Mouse (Mus musculus) lung, adult 2 months (tissue): ENCODE data around the gene Nxph3.

Experiments used
- CTCF ChIP-seq: fragments of 200-500 bp; IDR thresholded peaks from 2 replicates; pipeline ENCODE4 v1.5.1; 2011; ENCODE audit warnings: mild to moderate bottlenecking, low read length, control low read depth; ENCODE audit not compliant: insufficient read depth
- POLR2A ChIP-seq: fragments of 200-500 bp; IDR thresholded peaks from 2 replicates; pipeline ENCODE4 v1.6.1; 2011; ENCODE audit warnings: low read depth, mild to moderate bottlenecking, control low read depth, low read length, borderline replicate concordance; ENCODE audit errors: extremely low read depth

DNA sequence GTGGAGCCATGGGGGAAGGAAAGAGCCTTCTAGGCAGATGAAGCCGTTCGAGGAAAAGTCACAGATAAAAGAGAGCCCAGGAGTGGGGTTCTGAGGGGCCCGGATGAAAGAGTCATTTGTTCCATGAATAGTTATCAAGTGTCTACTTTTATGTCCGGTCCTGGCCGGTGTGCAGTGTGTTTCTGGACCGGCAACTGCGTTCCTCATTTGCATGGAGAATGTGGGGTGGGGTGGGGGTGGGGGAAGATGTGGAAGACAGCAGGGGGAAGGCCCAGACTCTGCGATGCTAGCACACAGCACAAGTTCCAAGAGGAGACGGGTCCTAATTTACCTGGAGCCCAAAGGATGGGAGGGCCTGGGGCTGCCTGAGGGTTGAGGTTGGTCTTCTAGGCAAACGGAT is 4.9 kb upstream of the Nxph3 start:
- no peak for TF ChIP-seq POLR2A
- TF ChIP-seq CTCF, result no peak
